Mouse (Mus musculus): ENCODE measurements around the gene Hmcn2. TPM values are rescaled to one million over a fixed set of nuclear protein-coding genes. Genes with fewer than 3 reads are reported as not detected.

Gene Hmcn2
- polyA plus RNA-seq, 1 experiment from 2014 or later = 1.2 TPM

- H3K36me3 ChIP-seq = no peaks in the 10 kb centered on the region
- H3K9me3 ChIP-seq = peaks cover 4% of the 10 kb centered on the region; the same call in 1 of the 2 replicates
- H3K9ac ChIP-seq = no peak overlapping the region
- H3K4me1 ChIP-seq = 0 out of 2 replicates have a peak, but pooled peaks cover 2% of the 10 kb centered on the region
- H3K27ac ChIP-seq (replicated peaks) = no peak overlapping the region
- peaks cover 96% of the 10 kb centered on the region for H3K27me3 ChIP-seq (replicated peaks)
- no peak overlapping the region for H3K4me3 ChIP-seq
- ATAC-seq (ENCODE audit: extremely low read depth, insufficient number of reproducible peaks, low FRiP score, low TSS enrichment) = no peak
- 42% methylated on average over 3 of the region's 3 CpGs for WGBS
- H3K4me2 ChIP-seq = no peak overlapping the region
Observed at GRCm38 (mm10) chr2:31348373-31348772, 34.2 kb downstream of the Hmcn2 start.

DNA sequence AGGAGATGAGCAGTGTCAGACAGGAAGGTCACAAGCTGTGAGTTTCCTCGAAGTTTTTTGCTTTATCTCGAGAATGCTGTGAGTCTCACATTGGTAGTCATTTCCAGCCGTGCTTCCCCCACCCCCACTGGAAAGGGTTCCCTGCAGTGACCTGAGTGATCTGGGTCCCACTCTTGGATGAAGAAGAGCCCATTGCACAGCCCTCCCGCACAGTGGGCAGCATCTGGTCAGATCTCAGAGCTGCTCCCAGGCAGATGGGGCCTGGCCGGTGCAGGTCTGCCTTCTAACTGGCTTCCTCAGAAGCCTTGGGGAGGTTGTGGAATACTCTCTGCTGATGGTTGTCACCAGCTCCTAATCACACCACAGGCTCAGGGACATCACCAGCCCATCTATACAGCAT is 34.6 kb downstream of the Hmcn2 start:
- peaks cover 4% of the 10 kb centered on the region; the same call in 1 of the 2 replicates for H3K9me3 ChIP-seq
- 0 out of 2 replicates have a peak, but pooled peaks cover 2% of the 10 kb centered on the region for H3K4me1 ChIP-seq
- no peak overlapping the region for H3K4me3 ChIP-seq
- H3K9ac ChIP-seq = no peak overlapping the region
- H3K4me2 ChIP-seq = no peak overlapping the region
- WGBS = 49% methylated on average over 5 of the region's 5 CpGs
- no peak overlapping the region for H3K27ac ChIP-seq (replicated peaks)
- ATAC-seq (ENCODE audit: extremely low read depth, insufficient number of reproducible peaks, low FRiP score, low TSS enrichment) = no peak
- peaks cover 94% of the 10 kb centered on the region for H3K27me3 ChIP-seq (replicated peaks)
- H3K36me3 ChIP-seq = no peaks in the 10 kb centered on the region

- Histone ChIP-seq H3K36me3 (no peaks in the 10 kb centered on the region), H3K27ac (replicated peaks) (no peak overlapping the region), H3K4me3 (no peak overlapping the region), H3K9me3 (no peaks in the 10 kb centered on the region), H3K9ac (no peak overlapping the region), H3K4me2 (no peak overlapping the region), H3K4me1 (peaks cover 4% of the 10 kb centered on the region; the same call in 1 of the 2 replicates), H3K27me3 (replicated peaks) (peaks cover 53% of the 10 kb centered on the region)
- 61% methylated on average over 5 of the region's 5 CpGs for WGBS
- ATAC-seq (ENCODE audit: extremely low read depth, insufficient number of reproducible peaks, low FRiP score, low TSS enrichment) = no peak
Observed at GRCm38 (mm10) chr2:31356771-31357170, 42.6 kb downstream of the Hmcn2 start.

- Histone ChIP-seq H3K27me3 (replicated peaks) (peaks cover 44% of the 10 kb centered on the region), H3K4me3 (no peak overlapping the region), H3K27ac (replicated peaks) (no peak overlapping the region), H3K4me2 (no peak overlapping the region), H3K9ac (no peak overlapping the region), H3K9me3 (no peaks in the 10 kb centered on the region), H3K4me1 (peaks cover 9% of the 10 kb centered on the region; the same call in 1 of the 2 replicates), H3K36me3 (no peaks in the 10 kb centered on the region)
- WGBS = 69% methylated on average over 7 of the region's 7 CpGs
- no peak for ATAC-seq (ENCODE audit: extremely low read depth, insufficient number of reproducible peaks, low FRiP score, low TSS enrichment)
Observed at GRCm38 (mm10) chr2:31359316-31359715, 45.1 kb downstream of the Hmcn2 start.

GRCm38 (mm10) chr2:31367186-31367585 is 53.0 kb downstream of the Hmcn2 start:
- no peak overlapping the region for H3K4me3 ChIP-seq
- H3K4me2 ChIP-seq = no peak overlapping the region
- peaks cover 6% of the 10 kb centered on the region; the same call in 1 of the 2 replicates for H3K4me1 ChIP-seq
- no peak overlapping the region for H3K27ac ChIP-seq (replicated peaks)
- no peak overlapping the region for H3K9ac ChIP-seq
- peaks cover 7% of the 10 kb centered on the region; the same call in 1 of the 2 replicates for H3K9me3 ChIP-seq
- 79% methylated on average over 7 of the region's 7 CpGs for WGBS
- ATAC-seq (ENCODE audit: extremely low read depth, insufficient number of reproducible peaks, low FRiP score, low TSS enrichment) = no peak
- H3K36me3 ChIP-seq = no peaks in the 10 kb centered on the region
- peaks cover 22% of the 10 kb centered on the region for H3K27me3 ChIP-seq (replicated peaks)

GRCm38 (mm10) chr2:31371396-31371795 is 57.2 kb downstream of the Hmcn2 start:
- peaks cover 28% of the 10 kb centered on the region for H3K27me3 ChIP-seq (replicated peaks)
- ATAC-seq (ENCODE audit: extremely low read depth, insufficient number of reproducible peaks, low FRiP score, low TSS enrichment) = no peak
- no peak overlapping the region for H3K4me2 ChIP-seq
- H3K4me3 ChIP-seq = no peak overlapping the region
- H3K36me3 ChIP-seq = no peaks in the 10 kb centered on the region
- 80% methylated on average over 9 of the region's 9 CpGs for WGBS
- no peaks in the 10 kb centered on the region for H3K4me1 ChIP-seq
- H3K9ac ChIP-seq = no peak overlapping the region
- peaks cover 10% of the 10 kb centered on the region; the same call in 1 of the 2 replicates for H3K9me3 ChIP-seq
- H3K27ac ChIP-seq (replicated peaks) = no peak overlapping the region

- H3K27ac ChIP-seq (replicated peaks) = no peak overlapping the region
- no peaks in the 10 kb centered on the region for H3K4me1 ChIP-seq
- H3K4me2 ChIP-seq = no peak overlapping the region
- no peak overlapping the region for H3K4me3 ChIP-seq
- no peak for ATAC-seq (ENCODE audit: extremely low read depth, insufficient number of reproducible peaks, low FRiP score, low TSS enrichment)
- H3K27me3 ChIP-seq (replicated peaks) = peaks cover 35% of the 10 kb centered on the region
- 94% methylated on average over 4 of the region's 4 CpGs for WGBS
- H3K9ac ChIP-seq = no peak overlapping the region
- H3K36me3 ChIP-seq = no peaks in the 10 kb centered on the region
- H3K9me3 ChIP-seq = peaks cover 10% of the 10 kb centered on the region; the same call in 1 of the 2 replicates
Observed at GRCm38 (mm10) chr2:31372186-31372585, 58.0 kb downstream of the Hmcn2 start.

- Histone ChIP-seq H3K9ac (no peak overlapping the region), H3K4me3 (no peak overlapping the region), H3K4me1 (no peaks in the 10 kb centered on the region), H3K4me2 (no peak overlapping the region), H3K27ac (replicated peaks) (no peak overlapping the region), H3K27me3 (replicated peaks) (peaks cover 40% of the 10 kb centered on the region), H3K9me3 (peaks cover 10% of the 10 kb centered on the region; the same call in 1 of the 2 replicates), H3K36me3 (no peaks in the 10 kb centered on the region)
- ATAC-seq (ENCODE audit: extremely low read depth, insufficient number of reproducible peaks, low FRiP score, low TSS enrichment) = no peak
- WGBS = 76% methylated on average over 1 of the region's 1 CpGs
Observed at GRCm38 (mm10) chr2:31374415-31374814, 60.2 kb downstream of the Hmcn2 start.

- Histone ChIP-seq H3K4me1 (no peaks in the 10 kb centered on the region), H3K4me2 (no peak overlapping the region), H3K36me3 (no peaks in the 10 kb centered on the region), H3K9ac (no peak overlapping the region), H3K9me3 (peaks cover 10% of the 10 kb centered on the region; the same call in 1 of the 2 replicates), H3K27me3 (replicated peaks) (peaks cover 49% of the 10 kb centered on the region), H3K27ac (replicated peaks) (no peak overlapping the region), H3K4me3 (no peak overlapping the region)
- no peak for ATAC-seq (ENCODE audit: extremely low read depth, insufficient number of reproducible peaks, low FRiP score, low TSS enrichment)
- 56% methylated on average over 3 of the region's 3 CpGs for WGBS
Observed at GRCm38 (mm10) chr2:31376057-31376456, 61.8 kb downstream of the Hmcn2 start.

DNA sequence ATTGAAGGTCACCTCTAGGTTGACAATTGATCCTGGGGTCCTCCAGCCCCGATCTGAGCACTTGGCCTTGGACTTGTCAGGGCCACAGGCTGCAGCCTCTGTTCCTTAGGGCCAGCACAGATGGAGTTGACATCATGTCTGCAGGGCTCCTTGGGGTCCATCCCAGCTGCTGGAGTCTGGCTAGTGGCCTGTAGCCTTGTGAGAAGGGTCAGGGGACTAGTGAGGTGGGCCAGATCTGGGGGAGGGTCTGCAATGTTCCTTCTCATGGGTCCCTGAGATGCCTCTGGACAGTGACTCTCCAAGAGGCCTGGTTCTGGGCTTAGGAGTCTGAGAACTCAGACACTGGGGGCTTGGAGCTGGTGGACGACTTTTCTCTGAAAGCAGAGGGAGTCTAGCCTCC is 63.3 kb downstream of the Hmcn2 start:
- ATAC-seq (ENCODE audit: extremely low read depth, insufficient number of reproducible peaks, low FRiP score, low TSS enrichment) = no peak
- no peak overlapping the region for H3K9ac ChIP-seq
- no peak overlapping the region for H3K27ac ChIP-seq (replicated peaks)
- H3K4me3 ChIP-seq = no peak overlapping the region
- 63% methylated on average over 2 of the region's 2 CpGs for WGBS
- no peaks in the 10 kb centered on the region for H3K9me3 ChIP-seq
- H3K4me2 ChIP-seq = no peak overlapping the region
- no peaks in the 10 kb centered on the region for H3K4me1 ChIP-seq
- no peaks in the 10 kb centered on the region for H3K36me3 ChIP-seq
- H3K27me3 ChIP-seq (replicated peaks) = peaks cover 58% of the 10 kb centered on the region

GRCm38 (mm10) chr2:31381292-31381846 is 67.2 kb downstream of the Hmcn2 start:
- no peak overlapping the region for H3K27ac ChIP-seq (replicated peaks)
- H3K4me1 ChIP-seq = no peaks in the 10 kb centered on the region
- H3K27me3 ChIP-seq (replicated peaks) = peaks cover 64% of the 10 kb centered on the region
- no peak overlapping the region for H3K9ac ChIP-seq
- H3K36me3 ChIP-seq = no peaks in the 10 kb centered on the region
- ATAC-seq (ENCODE audit: extremely low read depth, insufficient number of reproducible peaks, low FRiP score, low TSS enrichment) = no peak
- no peak overlapping the region for H3K4me3 ChIP-seq
- no peaks in the 10 kb centered on the region for H3K9me3 ChIP-seq
- 48% methylated on average over 4 of the region's 4 CpGs for WGBS
- H3K4me2 ChIP-seq = no peak overlapping the region

DNA sequence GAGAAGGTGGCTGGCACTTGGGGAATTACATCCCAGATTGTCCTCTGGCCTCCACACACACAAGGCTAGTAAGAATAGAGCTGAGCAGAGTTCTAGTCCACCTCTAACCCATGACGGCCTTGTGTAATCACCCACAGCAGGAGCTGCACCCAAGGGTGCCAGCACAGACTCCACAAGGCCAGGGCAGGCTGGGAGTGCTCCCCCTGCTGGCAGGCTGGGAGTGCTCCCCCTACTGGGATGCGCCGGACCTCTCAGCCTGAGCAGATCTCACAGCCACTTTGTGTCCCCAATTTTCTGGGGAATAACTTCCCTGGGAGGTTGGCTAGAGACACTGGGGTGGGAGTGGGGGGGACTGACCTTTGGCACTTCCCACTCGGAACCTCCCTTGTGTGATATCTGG is 68.7 kb downstream of the Hmcn2 start:
- H3K27ac ChIP-seq (replicated peaks) = no peak overlapping the region
- H3K36me3 ChIP-seq = no peaks in the 10 kb centered on the region
- H3K27me3 ChIP-seq (replicated peaks) = peaks cover 62% of the 10 kb centered on the region
- H3K4me2 ChIP-seq = no peak overlapping the region
- no peaks in the 10 kb centered on the region for H3K4me1 ChIP-seq
- no peak for ATAC-seq (ENCODE audit: extremely low read depth, insufficient number of reproducible peaks, low FRiP score, low TSS enrichment)
- no peak overlapping the region for H3K9ac ChIP-seq
- 19% methylated on average over 4 of the region's 4 CpGs for WGBS
- H3K4me3 ChIP-seq = no peak overlapping the region
- H3K9me3 ChIP-seq = no peaks in the 10 kb centered on the region
